Mouse (Mus musculus) forebrain, postnatal 0 days (tissue): ENCODE measurements around the gene Plekha1. TPM values are rescaled to one million over a fixed set of nuclear protein-coding genes. Genes with fewer than 3 reads are reported as not detected.

Experiments
- ATAC-seq: fragments of 200-750 bp; cut with Nextera tagmentation; 2 replicates; pipeline ENCODE4 v1.8.0; 2017; ENCODE audit warnings: mild to moderate bottlenecking, moderate library complexity
- DNase-seq: peaks from one replicate; pipeline ENCODE4 v3.0.0-alpha.2; 2015
- H3K27ac ChIP-seq: fragments of 300-500 bp; sonication (generic); 2 replicates; pipeline ENCODE4 v1.5.1; 2014; ENCODE audit warnings: low read depth, mild to moderate bottlenecking, antibody characterized with exemption, low read length, moderate library complexity, mixed read lengths
- H3K27me3 ChIP-seq: fragments of 300-500 bp; sonication (generic); 2 replicates; pipeline ENCODE4 v1.6.1; 2014; ENCODE audit warnings: mild to moderate bottlenecking, low read length, mixed read lengths; ENCODE audit not compliant: insufficient read depth
- H3K36me3 ChIP-seq: fragments of 300-500 bp; sonication (generic); 2 replicates; pipeline ENCODE4 v1.6.1; 2014; ENCODE audit warnings: mild to moderate bottlenecking, moderate library complexity; ENCODE audit not compliant: insufficient read depth
- H3K4me1 ChIP-seq: fragments of 300-500 bp; sonication (generic); 2 replicates; pipeline ENCODE4 v1.6.1; 2014; ENCODE audit warnings: antibody characterized with exemption; ENCODE audit not compliant: insufficient read depth
- H3K4me2 ChIP-seq: fragments of 300-500 bp; sonication (generic); 2 replicates; pipeline ENCODE4 v1.6.1; 2014; ENCODE audit warnings: low read depth, mild to moderate bottlenecking, moderate library complexity
- H3K4me3 ChIP-seq: fragments of 300-500 bp; sonication (generic); 2 replicates; pipeline ENCODE4 v1.5.1; 2014; ENCODE audit warnings: low read depth, low read length, mixed read lengths
- H3K9ac ChIP-seq: fragments of 300-500 bp; sonication (generic); 2 replicates; pipeline ENCODE4 v1.6.1; 2014; ENCODE audit warnings: mild to moderate bottlenecking
- H3K9me3 ChIP-seq: fragments of 300-500 bp; sonication (generic); 2 replicates; pipeline ENCODE4 v1.6.1; 2016; ENCODE audit warnings: low read length
- CTCF ChIP-seq: sonication (generic); IDR thresholded peaks from 2 replicates; pipeline ENCODE4 v1.5.1; 2016; ENCODE audit warnings: antibody characterized with exemption, control low read depth, low read depth
- whole genome bisulfite sequencing: fragments of 180-500 bp; shearing (Covaris S2); extraction: QIAGEN DNeasy Blood & Tissue Kit; methylation state at CpG from one replicate; pipeline ENCODE4 v1.1.7; 2014; 5-methylcytosine and 5-hydroxymethylcytosine counted together
- polyA plus RNA-seq: library from polyadenylated mRNA; unstranded; fragments of >200 nt; fragmentation: Nextera tagmentation; extraction: Ambion mirVana; gene quantifications from 2 replicates; pipeline ENCODE4 v1.2.1, GENCODE M21; 2015
- total RNA-seq: library from RNA; depleted of rRNA; stranded (reverse); fragments of >200 nt; gene quantifications from 2 replicates; pipeline ENCODE4 v1.2.3, GENCODE M21; 2014

Gene Plekha1
- total and polyA plus RNA-seq, 2 experiments from 2014 or later: 47.7 to 112 TPM

GRCm38 (mm10) chr7:130943280-130943895 is 77.8 kb downstream of the Plekha1 start:
- Histone ChIP-seq H3K27ac (no peak overlapping the region), H3K27me3 (0 out of 2 replicates have a peak, but pooled peaks cover under 1% of the 10 kb centered on the region), H3K9me3 (no peaks in the 10 kb centered on the region), H3K4me3 (no peak overlapping the region), H3K36me3 (no peaks in the 10 kb centered on the region), H3K9ac (no peak overlapping the region), H3K4me2 (no peak overlapping the region), H3K4me1 (no peaks in the 10 kb centered on the region)
- WGBS: 85% methylated on average over 9 of the region's 9 CpGs
- DNase-seq (no peak), ATAC-seq (no peak)
- no peak for TF ChIP-seq CTCF

GRCm38 (mm10) chr7:130944766-130945475 is 79.4 kb downstream of the Plekha1 start:
- no peak for DNase-seq
- TF ChIP-seq CTCF: no peak
- WGBS: 88% methylated on average over 11 of the region's 11 CpGs

GRCm38 (mm10) chr7:130945730-130946129 is 80.2 kb downstream of the Plekha1 start:
- Histone ChIP-seq H3K9me3 (no peaks in the 10 kb centered on the region), H3K4me3 (no peak overlapping the region), H3K9ac (no peak overlapping the region), H3K4me1 (peaks cover 3% of the 10 kb centered on the region; the same call in 1 of the 2 replicates), H3K27me3 (no peaks in the 10 kb centered on the region), H3K4me2 (no peak overlapping the region), H3K27ac (no peak overlapping the region), H3K36me3 (no peaks in the 10 kb centered on the region)
- ATAC-seq (no peak), DNase-seq (no peak)
- TF ChIP-seq CTCF: no peak
- WGBS: 87% methylated on average over 3 of the region's 3 CpGs

More at GRCm38 (mm10) chr7:130944766-130945475, 79.4 kb downstream of the Plekha1 start:
- ATAC-seq: no peak
- Histone ChIP-seq H3K4me3 (no peak overlapping the region), H3K4me1 (peaks cover 3% of the 10 kb centered on the region; the same call in 1 of the 2 replicates), H3K27ac (no peak overlapping the region), H3K9me3 (no peaks in the 10 kb centered on the region), H3K9ac (no peak overlapping the region), H3K27me3 (no peaks in the 10 kb centered on the region), H3K36me3 (no peaks in the 10 kb centered on the region), H3K4me2 (no peak overlapping the region)

GRCm38 (mm10) chr7:130946303-130946702 is 80.7 kb downstream of the Plekha1 start:
- no peak for TF ChIP-seq CTCF

GRCm38 (mm10) chr7:130948563-130949208 is 83.1 kb downstream of the Plekha1 start:
- Histone ChIP-seq H3K27me3 (no peaks in the 10 kb centered on the region), H3K9me3 (no peaks in the 10 kb centered on the region), H3K4me1 (peaks cover 3% of the 10 kb centered on the region; the same call in 1 of the 2 replicates), H3K4me3 (no peak overlapping the region), H3K9ac (no peak overlapping the region), H3K36me3 (no peaks in the 10 kb centered on the region), H3K4me2 (no peak overlapping the region), H3K27ac (no peak overlapping the region)
- no peak for TF ChIP-seq CTCF
- WGBS: 67% methylated on average over 5 of the region's 5 CpGs
- ATAC-seq: no peak
- no peak for DNase-seq

More at GRCm38 (mm10) chr7:130946303-130946702, 80.7 kb downstream of the Plekha1 start:
- no peak for ATAC-seq
- Histone ChIP-seq H3K4me2 (no peak overlapping the region), H3K27ac (no peak overlapping the region), H3K4me3 (no peak overlapping the region), H3K36me3 (no peaks in the 10 kb centered on the region), H3K27me3 (no peaks in the 10 kb centered on the region), H3K4me1 (peaks cover 3% of the 10 kb centered on the region; the same call in 1 of the 2 replicates), H3K9me3 (no peaks in the 10 kb centered on the region), H3K9ac (no peak overlapping the region)
- WGBS: 89% methylated on average over 12 of the region's 12 CpGs
- DNase-seq: no peak

- H3K27ac ChIP-seq: no peak overlapping the region
- TF ChIP-seq CTCF: no peak
- DNase-seq: peak; percentile 58
- no peaks in the 10 kb centered on the region for H3K36me3 ChIP-seq
- peaks cover 3% of the 10 kb centered on the region; the same call in 1 of the 2 replicates for H3K4me1 ChIP-seq
- ATAC-seq: peak; percentile 76; the same call in 1 of the 2 replicates
- H3K4me2 ChIP-seq: no peak overlapping the region
- no peak overlapping the region for H3K4me3 ChIP-seq
- no peaks in the 10 kb centered on the region for H3K9me3 ChIP-seq
- no peak overlapping the region for H3K9ac ChIP-seq
- H3K27me3 ChIP-seq: no peaks in the 10 kb centered on the region
- 30% methylated on average over 7 of the region's 8 CpGs for WGBS
These were observed 83.8 kb downstream of the Plekha1 start for GRCm38 (mm10) chr7:130949331-130949751.
